Mouse (Mus musculus): ENCODE measurements around the gene Grip1.

GRCm38 (mm10) chr10:120012331-120012730 lies 558.7 kb downstream of the Grip1 start:
- TF ChIP-seq POLR2A (IDR thresholded peaks at IDR 0.05; ENCODE audit: insufficient read length, low read depth) (no peak), MYOD1 (IDR thresholded peaks at IDR 0.05; ENCODE audit: control insufficient read depth in 1 of 3, insufficient read length in 2 of 3, low read depth in 2 of 3) (no peak), SRF (IDR thresholded peaks at IDR 0.05; ENCODE audit: control insufficient read depth, insufficient read length, low read depth) (no peak), USF1 (IDR thresholded peaks at IDR 0.05; ENCODE audit: low read depth) (no peak), TCF3 (IDR thresholded peaks at IDR 0.05; ENCODE audit: insufficient read length, low read depth) (no peak)

All from myocyte (in vitro differentiated cells).